Mouse (Mus musculus) midbrain, embryonic 11.5 days (tissue): ENCODE measurements around the gene Wwp2. TPM values are rescaled to one million over a fixed set of nuclear protein-coding genes. Genes with fewer than 3 reads are reported as not detected.

Experiments used
- ATAC-seq: fragments of 200-750 bp; cut with Nextera tagmentation; 2 replicates; pipeline ENCODE4 v1.8.0; 2017; ENCODE audit warnings: moderate TSS enrichment, moderate library complexity; ENCODE audit not compliant: low FRiP score
- DNase-seq: peaks from one replicate; pipeline ENCODE4 v3.0.0; 2015; ENCODE audit warnings: low spot score; ENCODE audit errors: missing footprints
- H3K27ac ChIP-seq: fragments of 300-500 bp; sonication (generic); 2 replicates; pipeline ENCODE4 v1.5.1; 2014; ENCODE audit warnings: low read depth, low read length
- H3K27me3 ChIP-seq: fragments of 300-500 bp; sonication (generic); 2 replicates; pipeline ENCODE4 v1.6.1; 2014; ENCODE audit warnings: mild to moderate bottlenecking, low read length, moderate library complexity, mixed read lengths; ENCODE audit not compliant: control insufficient read depth, insufficient read depth
- H3K36me3 ChIP-seq: fragments of 300-500 bp; sonication (generic); 2 replicates; pipeline ENCODE4 v1.6.1; 2014; ENCODE audit warnings: mild to moderate bottlenecking, low read length, moderate library complexity, mixed read lengths; ENCODE audit not compliant: control insufficient read depth, insufficient read depth
- H3K4me1 ChIP-seq: fragments of 300-500 bp; sonication (generic); 2 replicates; pipeline ENCODE4 v1.6.1; 2014; ENCODE audit warnings: low read length; ENCODE audit not compliant: control insufficient read depth, insufficient read depth
- H3K4me2 ChIP-seq: fragments of 300-500 bp; sonication (generic); 2 replicates; pipeline ENCODE4 v1.6.1; 2014; ENCODE audit warnings: mild to moderate bottlenecking, moderate library complexity
- H3K4me3 ChIP-seq: fragments of 300-500 bp; sonication (generic); 2 replicates; pipeline ENCODE4 v1.5.1; 2014; ENCODE audit warnings: low read depth, low read length
- H3K9ac ChIP-seq: fragments of 300-500 bp; sonication (generic); 2 replicates; pipeline ENCODE4 v1.6.1; 2014; ENCODE audit warnings: low read length
- H3K9me3 ChIP-seq: fragments of 300-500 bp; sonication (generic); 2 replicates; pipeline ENCODE4 v1.6.1; 2016; ENCODE audit warnings: low read length; ENCODE audit not compliant: control insufficient read depth
- WGBS: fragments of 180-500 bp; shearing (Covaris S2); extraction: QIAGEN DNeasy Blood & Tissue Kit; methylation state at CpG from one replicate; pipeline ENCODE4 v1.1.7; 2014; 5-methylcytosine and 5-hydroxymethylcytosine counted together
- polyA plus RNA-seq: library from polyadenylated mRNA; unstranded; fragments of >200 nt; fragmentation: Nextera tagmentation; extraction: Ambion mirVana; gene quantifications from 2 replicates; pipeline ENCODE4 v1.2.1, GENCODE M21; 2014

Gene Wwp2
- polyA plus RNA-seq, 1 experiment from 2014 or later, result 53.1 TPM

DNA sequence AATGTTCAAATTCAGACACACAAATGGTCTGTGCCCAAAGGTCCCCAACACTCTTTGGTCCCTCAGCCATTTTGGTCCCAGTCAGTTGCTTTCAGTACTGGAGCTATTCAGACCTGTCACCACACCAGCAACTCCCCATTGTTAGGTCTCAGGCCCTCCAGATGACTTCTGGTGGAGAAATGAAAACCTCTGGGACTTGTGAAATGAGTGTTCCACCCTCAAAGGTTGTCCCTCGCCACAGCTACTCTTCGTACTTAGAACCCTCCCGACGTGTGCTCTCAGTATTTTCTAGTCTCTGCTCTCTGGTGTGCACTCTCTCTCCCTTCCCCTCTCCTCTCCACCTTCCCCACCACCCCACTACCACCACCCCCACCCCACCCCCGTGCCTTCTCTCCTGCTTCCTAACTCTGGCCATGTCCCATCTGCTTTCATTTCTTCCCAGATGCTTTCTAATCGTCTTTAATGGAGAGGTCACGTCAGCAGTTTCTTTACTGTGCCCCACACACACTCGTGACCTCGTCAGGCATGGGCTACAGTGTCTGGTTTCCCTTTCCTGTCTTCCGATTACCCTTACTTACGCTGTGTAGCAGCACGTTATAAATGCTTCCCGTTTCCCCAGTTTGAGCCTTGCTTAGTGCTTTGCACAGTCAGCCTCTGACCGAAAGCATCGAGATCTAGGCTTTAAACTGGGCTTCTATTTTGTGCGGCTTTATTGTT, 124.8 kb downstream of the Wwp2 start:
- H3K4me2 ChIP-seq, result no peak overlapping the region
- no peak overlapping the region for H3K4me3 ChIP-seq
- DNase-seq (peak; percentile 84), ATAC-seq (no peak)
- H3K36me3 ChIP-seq, result no peaks in the 10 kb centered on the region
- H3K27me3 ChIP-seq, result no peaks in the 10 kb centered on the region
- no peak overlapping the region for H3K27ac ChIP-seq
- no peaks in the 10 kb centered on the region for H3K9me3 ChIP-seq
- WGBS, result 72% methylated on average over 16 of the region's 16 CpGs
- no peaks in the 10 kb centered on the region for H3K4me1 ChIP-seq
- no peak overlapping the region for H3K9ac ChIP-seq

DNA sequence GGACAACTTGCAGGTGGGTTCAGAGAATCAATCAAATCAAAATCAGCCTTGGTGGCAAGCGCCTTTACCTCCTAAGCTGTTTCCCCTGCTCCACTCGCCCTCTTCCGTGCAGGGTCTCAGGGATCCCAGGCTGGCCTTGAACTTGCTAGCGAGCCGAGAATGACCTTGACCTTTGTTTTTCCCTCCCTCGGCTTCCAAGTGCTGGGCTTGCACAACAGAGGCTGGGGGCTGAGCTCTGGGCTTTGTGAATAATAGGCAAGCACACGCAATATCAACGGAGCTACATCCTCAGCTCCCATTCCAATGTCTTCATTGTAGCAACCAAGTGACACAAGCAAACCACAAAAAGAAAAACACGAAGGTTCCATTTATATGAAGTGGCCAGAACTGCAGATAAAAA, 126.0 kb downstream of the Wwp2 start:
- DNase-seq (peak; percentile 84), ATAC-seq (no peak)
- H3K9ac ChIP-seq, result no peak overlapping the region
- no peaks in the 10 kb centered on the region for H3K4me1 ChIP-seq
- no peaks in the 10 kb centered on the region for H3K9me3 ChIP-seq
- H3K36me3 ChIP-seq, result no peaks in the 10 kb centered on the region
- no peak overlapping the region for H3K4me3 ChIP-seq
- no peak overlapping the region for H3K27ac ChIP-seq
- H3K4me2 ChIP-seq, result no peak overlapping the region
- H3K27me3 ChIP-seq, result no peaks in the 10 kb centered on the region
- WGBS, result 78% methylated on average over 9 of the region's 9 CpGs

DNA sequence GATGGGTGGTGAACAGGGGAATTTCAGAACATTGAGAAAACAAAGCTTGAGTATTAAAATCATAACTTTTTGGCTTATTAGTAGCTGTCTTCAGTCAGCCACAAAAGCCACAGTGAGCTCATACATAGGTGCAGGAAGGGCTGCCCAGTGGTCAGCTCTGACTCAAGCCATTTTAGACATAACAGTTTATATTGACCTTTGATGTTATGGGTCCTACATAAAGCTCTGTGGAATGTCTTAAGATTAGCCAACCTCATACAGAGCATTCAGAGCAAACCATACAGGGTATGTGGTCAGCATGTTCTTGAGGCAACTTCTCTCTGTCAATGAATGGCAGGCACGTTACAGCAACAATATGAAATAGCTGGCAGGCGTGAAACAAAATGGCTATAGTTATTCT, 134.9 kb downstream of the Wwp2 start:
- ATAC-seq (no peak), DNase-seq (peak; percentile 60)
- Histone ChIP-seq H3K9me3 (no peaks in the 10 kb centered on the region), H3K36me3 (no peaks in the 10 kb centered on the region), H3K9ac (no peak overlapping the region), H3K27ac (no peak overlapping the region), H3K4me2 (no peak overlapping the region), H3K27me3 (no peaks in the 10 kb centered on the region), H3K4me1 (no peaks in the 10 kb centered on the region), H3K4me3 (no peak overlapping the region)
- 77% methylated on average over 2 of the region's 2 CpGs for WGBS

- Histone ChIP-seq H3K9me3 (no peaks in the 10 kb centered on the region), H3K27ac (no peak overlapping the region), H3K4me3 (no peak overlapping the region), H3K4me1 (no peaks in the 10 kb centered on the region), H3K27me3 (no peaks in the 10 kb centered on the region), H3K9ac (no peak overlapping the region), H3K4me2 (no peak overlapping the region), H3K36me3 (no peaks in the 10 kb centered on the region)
- ATAC-seq (no peak), DNase-seq (no peak)
- WGBS, result 93% methylated on average over 7 of the region's 7 CpGs
Observed at GRCm38 (mm10) chr8:107571486-107572135, 135.4 kb downstream of the Wwp2 start.

DNA sequence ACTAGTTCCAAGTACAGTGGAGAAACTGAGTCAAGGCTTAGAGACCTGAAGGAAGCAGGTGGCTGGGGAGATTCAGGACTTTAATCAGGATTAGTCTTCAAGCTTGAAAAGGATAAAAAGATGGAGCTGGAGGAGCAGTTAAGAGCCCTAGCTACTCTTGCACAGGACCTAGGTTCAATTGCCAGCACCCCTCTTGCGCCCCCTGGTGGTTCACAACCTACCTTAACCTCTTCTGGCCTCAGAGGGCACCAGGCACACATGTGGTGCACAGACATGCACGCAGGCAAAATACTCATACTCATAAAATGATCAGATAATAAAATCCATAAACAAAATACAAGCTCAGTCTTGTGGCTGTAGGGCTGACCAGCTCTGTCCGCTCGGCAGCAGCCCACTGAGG, 136.3 kb downstream of the Wwp2 start:
- Histone ChIP-seq H3K4me3 (no peak overlapping the region), H3K4me2 (no peak overlapping the region), H3K36me3 (no peaks in the 10 kb centered on the region), H3K27ac (no peak overlapping the region), H3K9ac (no peak overlapping the region), H3K9me3 (no peaks in the 10 kb centered on the region), H3K27me3 (no peaks in the 10 kb centered on the region), H3K4me1 (no peaks in the 10 kb centered on the region)
- DNase-seq, result peak; percentile 92
- 58% methylated on average over 4 of the region's 4 CpGs for WGBS
- ATAC-seq, result no peak

GRCm38 (mm10) chr8:107574771-107575170, 138.6 kb downstream of the Wwp2 start:
- no peak overlapping the region for H3K9ac ChIP-seq
- no peaks in the 10 kb centered on the region; the same call in 1 of the 2 replicates for H3K36me3 ChIP-seq
- H3K27ac ChIP-seq, result no peak overlapping the region
- H3K4me1 ChIP-seq, result no peaks in the 10 kb centered on the region
- DNase-seq, result peak; percentile 79
- 91% methylated on average over 3 of the region's 3 CpGs for WGBS
- no peak for ATAC-seq
- H3K4me3 ChIP-seq, result no peak overlapping the region
- no peaks in the 10 kb centered on the region for H3K27me3 ChIP-seq
- no peaks in the 10 kb centered on the region for H3K9me3 ChIP-seq
- H3K4me2 ChIP-seq, result no peak overlapping the region

GRCm38 (mm10) chr8:107576702-107577101, 140.5 kb downstream of the Wwp2 start:
- no peak overlapping the region for H3K4me3 ChIP-seq
- H3K4me1 ChIP-seq, result no peaks in the 10 kb centered on the region

GRCm38 (mm10) chr8:107577640-107578039, 141.5 kb downstream of the Wwp2 start:
- no peaks in the 10 kb centered on the region for H3K9me3 ChIP-seq
- no peak overlapping the region for H3K9ac ChIP-seq
- 93% methylated on average over 4 of the region's 4 CpGs for WGBS
- no peak overlapping the region for H3K27ac ChIP-seq
- no peak overlapping the region for H3K4me2 ChIP-seq
- ATAC-seq (no peak), DNase-seq (no peak)
- H3K4me1 ChIP-seq, result no peaks in the 10 kb centered on the region
- no peaks in the 10 kb centered on the region for H3K27me3 ChIP-seq
- H3K36me3 ChIP-seq, result peaks cover 21% of the 10 kb centered on the region
- H3K4me3 ChIP-seq, result no peak overlapping the region

More at GRCm38 (mm10) chr8:107576702-107577101, 140.5 kb downstream of the Wwp2 start:
- H3K27ac ChIP-seq, result no peak overlapping the region
- WGBS, result 11% methylated on average over 10 of the region's 10 CpGs
- DNase-seq (peak; percentile 99), ATAC-seq (peak; percentile 80)
- H3K36me3 ChIP-seq, result peaks cover 12% of the 10 kb centered on the region
- H3K27me3 ChIP-seq, result no peaks in the 10 kb centered on the region
- H3K9ac ChIP-seq, result peak overlapping the region; percentile 46; the same call in 1 of the 2 replicates
- H3K9me3 ChIP-seq, result no peaks in the 10 kb centered on the region
- peak overlapping the region; percentile 10; the same call in 1 of the 2 replicates for H3K4me2 ChIP-seq

DNA sequence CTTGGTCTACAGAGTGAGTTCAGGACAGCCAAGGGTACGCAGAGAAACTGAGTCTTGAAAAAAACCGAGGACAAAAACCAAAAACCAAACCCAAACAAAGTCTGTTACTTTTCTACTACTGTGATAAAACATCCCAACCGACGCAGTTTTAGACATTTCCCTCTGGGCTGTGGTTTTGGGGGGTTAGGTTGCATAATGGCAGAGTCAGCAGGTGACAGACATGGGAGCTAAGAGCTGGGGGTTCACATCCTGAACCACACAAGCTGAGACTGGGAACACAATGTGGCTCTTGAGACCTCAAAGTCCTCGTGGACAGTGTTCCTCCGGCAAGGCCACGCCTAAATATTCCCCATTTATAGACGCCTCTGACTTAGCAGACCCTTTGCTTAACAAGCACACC, 142.0 kb downstream of the Wwp2 start:
- Histone ChIP-seq H3K4me1 (no peaks in the 10 kb centered on the region), H3K36me3 (peaks cover 26% of the 10 kb centered on the region), H3K4me2 (no peak overlapping the region), H3K9ac (no peak overlapping the region), H3K27ac (no peak overlapping the region), H3K9me3 (no peaks in the 10 kb centered on the region), H3K4me3 (no peak overlapping the region), H3K27me3 (no peaks in the 10 kb centered on the region)
- no peak for ATAC-seq
- no peak for DNase-seq
- 92% methylated on average over 8 of the region's 8 CpGs for WGBS
